Mouse (Mus musculus) heart, postnatal 14 days (tissue): ENCODE data around the gene Cecr2. TPM values are rescaled to one million over a fixed set of nuclear protein-coding genes. Genes with fewer than 3 reads are reported as not detected.
"Not testable (repeated sequence)": the region's sequence is repeated elsewhere in the genome, so short reads cannot be mapped to it uniquely, and the experiment has no call there.

Experiments
- DNase-seq, 2 experiments: peaks; one replicate each; pipeline ENCODE4 v3.0.0; 2021 to 2022
- intact Hi-C: fragments of 180-260 bp; cut with DNase I; formaldehyde crosslinking; loops from one replicate; pipeline ENCODE4 v1.15.1; 2025
- microRNA-seq, 2 experiments: library from miRNA; unstranded; fragments of <30 nt; microRNA quantifications; one replicate each; pipeline ENCODE4 v1.2.0; 2021 to 2022
- total RNA-seq, 2 experiments: library from RNA; stranded (reverse); gene quantifications; 2 replicates each; pipeline ENCODE4 v1.2.3; 2021

Gene Cecr2
- total RNA-seq, 2 experiments from 2014 or later, result 13.4 to 17.1 TPM

DNA sequence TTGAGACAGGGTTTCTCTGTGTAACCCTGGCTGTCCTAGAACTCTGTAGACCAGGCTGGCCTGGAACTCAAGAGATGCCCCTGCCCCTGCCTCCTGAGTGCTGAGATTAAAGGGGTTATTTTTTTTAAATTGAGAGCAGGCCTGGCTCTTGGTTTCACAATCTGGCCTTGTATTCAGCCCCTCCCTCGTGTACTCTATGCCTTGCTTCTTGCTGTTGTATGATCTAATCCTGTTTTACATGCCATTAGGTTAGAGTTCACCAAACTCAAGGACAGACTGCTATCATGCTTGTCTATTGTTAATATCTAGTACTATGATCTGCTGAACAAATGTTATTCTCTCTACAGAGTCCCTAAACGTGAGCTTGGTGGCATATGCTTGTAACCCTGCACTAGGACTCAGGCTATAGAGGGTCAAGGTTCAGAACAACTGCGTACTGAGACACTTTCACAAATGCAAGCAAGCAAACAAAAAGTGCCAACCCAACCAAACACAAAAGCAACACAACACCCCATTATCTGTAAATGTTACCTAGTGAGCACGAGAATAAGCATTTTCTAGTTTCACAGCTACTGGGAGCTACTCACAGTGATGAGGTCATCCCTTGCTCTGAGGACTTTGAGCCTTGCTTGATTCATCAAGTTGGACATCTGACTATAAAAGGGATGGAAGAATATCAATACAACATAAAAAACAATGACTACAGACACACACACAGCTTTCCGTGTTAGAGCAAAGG is 141.0 kb downstream of the Cecr2 start:
- DNase-seq, result no peak
- intact Hi-C loops, result no loop called here

DNA sequence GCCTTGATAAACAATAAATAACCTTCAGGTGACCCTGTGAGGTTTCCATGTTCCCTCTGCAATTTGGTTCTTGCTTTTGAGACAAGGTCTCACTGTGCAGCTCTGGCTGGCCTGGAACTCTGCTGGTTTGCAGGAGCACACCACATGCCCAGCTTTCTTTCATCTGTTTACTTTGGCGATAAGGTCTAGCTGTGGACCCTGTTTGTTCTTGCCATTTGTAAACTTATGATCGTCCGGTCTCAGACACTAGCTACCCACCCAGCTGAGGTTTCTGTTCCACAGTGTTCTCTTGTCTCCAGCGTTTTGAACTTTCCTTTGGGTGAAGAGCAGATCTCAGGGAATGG is 141.5 kb downstream of the Cecr2 start:
- no peak for DNase-seq
- intact Hi-C loops, result no loop called here

DNA sequence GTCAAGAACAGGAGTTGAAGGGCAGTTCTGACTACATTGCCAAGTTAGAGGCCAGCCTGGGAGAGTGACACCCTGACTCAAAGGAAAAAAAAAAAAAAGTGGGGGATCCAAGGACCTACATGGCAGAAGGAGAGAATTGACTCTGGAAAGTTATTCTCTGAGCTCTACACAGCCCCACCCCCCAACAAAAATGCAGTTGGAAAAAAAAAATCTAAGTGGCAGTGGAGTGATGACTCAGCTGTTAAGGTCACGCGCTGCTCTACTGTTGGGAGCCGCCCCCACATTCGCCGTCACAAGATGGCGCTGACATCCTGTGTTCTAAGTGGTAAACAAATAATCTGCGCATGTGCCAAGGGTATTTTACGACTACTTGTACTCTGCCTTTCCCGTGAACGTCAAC is 145.8 kb downstream of the Cecr2 start:
- intact Hi-C loops, DNase-seq: not testable (repeated sequence)

DNA sequence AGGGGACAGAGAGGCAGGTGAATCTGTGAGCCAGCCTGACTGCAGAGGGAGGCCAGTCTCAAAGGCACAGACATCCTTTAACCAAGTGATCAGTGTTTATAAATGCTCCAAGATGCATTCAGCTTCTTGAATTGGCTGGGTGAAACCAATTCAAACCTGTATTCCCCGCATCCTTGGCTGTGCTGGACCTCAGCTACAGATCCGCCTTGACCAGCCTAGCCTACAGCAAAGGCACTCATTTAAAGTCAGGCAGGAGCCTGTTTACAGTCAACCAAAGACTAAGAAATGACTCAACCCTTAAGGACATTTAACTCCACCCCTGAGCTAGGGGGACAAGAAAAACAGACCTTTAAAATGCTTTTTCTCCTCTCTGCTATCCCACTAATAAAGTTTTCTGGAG is 153.1 kb downstream of the Cecr2 start:
- no peak for DNase-seq
- intact Hi-C loops, result no loop called here

DNA sequence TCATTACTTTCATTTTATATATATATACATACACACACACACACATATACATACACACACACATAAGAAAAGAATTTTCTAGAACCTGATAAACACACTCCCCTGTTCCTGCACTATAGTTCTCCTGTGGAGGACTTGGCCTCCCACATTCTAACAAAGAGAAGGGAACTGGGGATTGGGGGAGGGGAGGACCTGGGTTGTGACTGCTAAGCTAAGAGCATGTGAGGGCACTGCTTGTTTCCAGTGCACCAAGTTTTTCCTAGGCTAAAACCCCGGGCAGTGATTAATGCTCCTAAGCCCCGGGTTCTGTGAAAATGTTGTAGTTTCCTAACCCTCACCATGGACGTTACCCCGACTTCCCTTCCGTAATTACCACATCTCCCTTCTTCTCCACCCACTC is 154.0 kb downstream of the Cecr2 start:
- intact Hi-C loops, result no loop called here

More for the DNA sequence above, 154.0 kb downstream of the Cecr2 start:
- no peak for DNase-seq

Small RNA genes lying within 50 kb of the gene (microRNA-seq; reads per million reads assigned to microRNA genes)
- gene Gm25193, result 0 reads per million in 2 experiments

Other genes with a start within 250 kb of the Cecr2 start
- gene Il17ra, start 203.1 kb upstream of the Cecr2 start, total RNA-seq, result 1 to 10 TPM; 3.3 to 5.4 TPM
- gene Tmem121b, start 172.6 kb upstream of the Cecr2 start, total RNA-seq, result under 1 TPM in 1 of 2 experiments, not detected in 1; 0.05 TPM
- 10 to 100 TPM; 20.1 to 21.7 TPM for gene Hdhd5, start 135.1 kb upstream of the Cecr2 start, total RNA-seq
- under 1 TPM; 0.15 to 0.38 TPM for gene Slc25a18, start 107.2 kb downstream of the Cecr2 start, total RNA-seq
- gene Atp6v1e1, start 156.4 kb downstream of the Cecr2 start, total RNA-seq, result 100 to 1,000 TPM; 148 to 151 TPM
- gene Bcl2l13, start 169.8 kb downstream of the Cecr2 start, total RNA-seq, result 10 to 100 TPM; 73.9 to 77.4 TPM